In genomic region chr2:25461407-25461806, GRCm38 (mm10) we compare ENCODE assay signal across 9 mouse cellular contexts. TPM values are rescaled to one million over a fixed set of nuclear protein-coding genes. Genes with fewer than 3 reads are reported as not detected.
A peak's percentile ranks its signal among the peaks of the same experiment; 100 is the strongest.
DNase-seq lines count a peak whose midpoint lies in the region; ATAC-seq lines count a peak whose summit lies in the region.
"Had no signal": no experiment of that assay in that cellular context is flagged by ENCODE, and none has a peak within 500 bp of the region (broad histone marks: within the 10 kb centered on the region; RNA-seq: fewer than 3 reads in every experiment).

No protein-coding gene starts in this region.

- peak overlapping the region; percentile 96 for H3K27ac ChIP-seq in lung, embryonic 16.5 days (ENCODE audit: low read length)
- H3K27ac ChIP-seq in forebrain, embryonic 12.5 days, result peak overlapping the region; percentile 96
- H3K27ac ChIP-seq in limb, embryonic 13.5 days, result peak overlapping the region; percentile 82; the same call in 1 of the 2 replicates
- peak overlapping the region; percentile 36; the same call in 1 of the 2 replicates for H3K27ac ChIP-seq in stomach, embryonic 14.5 days (ENCODE audit: low read length)

- peaks cover 27% of the 10 kb centered on the region for H3K4me1 ChIP-seq in lung, embryonic 16.5 days (replicated peaks; ENCODE audit: control insufficient read depth, insufficient read depth, low read length)
- peaks cover 28% of the 10 kb centered on the region for H3K4me1 ChIP-seq in forebrain, embryonic 12.5 days
- H3K4me1 ChIP-seq in limb, embryonic 13.5 days, result peaks cover 28% of the 10 kb centered on the region
- H3K4me1 ChIP-seq in stomach, embryonic 14.5 days (ENCODE audit: control insufficient read depth, insufficient read depth, low read length), result peaks cover 17% of the 10 kb centered on the region

- DNase-seq in lung, postnatal 10 days, result no peak
- DNase-seq in left cerebral cortex, adult 8-10 months (ENCODE audit: low spot score in 2 of 2), result no peak
- no peak for DNase-seq in spleen, postnatal 36 days (ENCODE audit: low spot score in 2 of 2)

- peak overlapping the region; percentile 69 for H3K9ac ChIP-seq in lung, embryonic 16.5 days (ENCODE audit: low read length)
- peak overlapping the region; percentile 77 for H3K9ac ChIP-seq in forebrain, embryonic 12.5 days
- H3K9ac ChIP-seq in limb, embryonic 13.5 days, result peak overlapping the region; percentile 62
- 0 out of 2 replicates have a peak overlapping the region, but pooled peaks have one; percentile 25 for H3K9ac ChIP-seq in stomach, embryonic 14.5 days (replicated peaks; ENCODE audit: low read depth, low read length)

- 19% methylated on average over 3 of the region's 3 CpGs for WGBS in lung, embryonic 16.5 days
- WGBS in forebrain, embryonic 12.5 days, result 33% methylated on average over 3 of the region's 3 CpGs
- WGBS in limb, embryonic 13.5 days, result 29% methylated on average over 3 of the region's 3 CpGs
- 20% methylated on average over 3 of the region's 3 CpGs for WGBS in stomach, embryonic 14.5 days

- no peaks in the 10 kb centered on the region for H3K27me3 ChIP-seq in lung, embryonic 16.5 days (ENCODE audit: control insufficient read depth, insufficient read depth, low read depth, low read length)
- H3K27me3 ChIP-seq in forebrain, embryonic 12.5 days, result no peaks in the 10 kb centered on the region; the same call in 1 of the 2 replicates
- H3K27me3 ChIP-seq in limb, embryonic 13.5 days, result no peaks in the 10 kb centered on the region
- no peaks in the 10 kb centered on the region for H3K27me3 ChIP-seq in stomach, embryonic 14.5 days (ENCODE audit: control insufficient read depth, insufficient read depth, low read length)

- peak overlapping the region; percentile 73 for H3K4me3 ChIP-seq in lung, embryonic 16.5 days (ENCODE audit: low read length)
- peak overlapping the region; percentile 73 for H3K4me3 ChIP-seq in forebrain, embryonic 12.5 days (replicated peaks)
- peak overlapping the region; percentile 75 for H3K4me3 ChIP-seq in limb, embryonic 13.5 days
- H3K4me3 ChIP-seq in stomach, embryonic 14.5 days (ENCODE audit: low read depth, low read length), result peak overlapping the region; percentile 47

- ATAC-seq in lung, embryonic 16.5 days (ENCODE audit: low read depth), result no peak
- no peak for ATAC-seq in forebrain, embryonic 12.5 days (ENCODE audit: low FRiP score)
- ATAC-seq in limb, embryonic 13.5 days (ENCODE audit: low FRiP score, low read depth), result no peak
- no peak for ATAC-seq in stomach, embryonic 14.5 days (ENCODE audit: insufficient number of reproducible peaks, insufficient read depth, low FRiP score, low read depth)

- H3K9me3 ChIP-seq in lung, embryonic 16.5 days (ENCODE audit: control insufficient read depth, low read length), result no peaks in the 10 kb centered on the region
- no peaks in the 10 kb centered on the region for H3K9me3 ChIP-seq in forebrain, embryonic 12.5 days
- H3K9me3 ChIP-seq in limb, embryonic 13.5 days, result no peaks in the 10 kb centered on the region
- no peaks in the 10 kb centered on the region for H3K9me3 ChIP-seq in stomach, embryonic 14.5 days (ENCODE audit: control insufficient read depth, low read depth, low read length)

- no peaks in the 10 kb centered on the region for H3K36me3 ChIP-seq in lung, embryonic 16.5 days (ENCODE audit: control insufficient read depth, insufficient read depth, low read length)
- H3K36me3 ChIP-seq in forebrain, embryonic 12.5 days (replicated peaks), result peaks cover 14% of the 10 kb centered on the region
- H3K36me3 ChIP-seq in limb, embryonic 13.5 days, result peaks cover 15% of the 10 kb centered on the region
- peaks cover 6% of the 10 kb centered on the region for H3K36me3 ChIP-seq in stomach, embryonic 14.5 days (ENCODE audit: control insufficient read depth, insufficient read depth, low read length)

- H3K4me2 ChIP-seq in lung, embryonic 16.5 days (ENCODE audit: low read depth, low read length), result peak overlapping the region; percentile 77
- H3K4me2 ChIP-seq in forebrain, embryonic 12.5 days, result peak overlapping the region; percentile 79
- peak overlapping the region; percentile 87 for H3K4me2 ChIP-seq in limb, embryonic 13.5 days (replicated peaks)
- H3K4me2 ChIP-seq in stomach, embryonic 14.5 days (replicated peaks; ENCODE audit: low read depth, low read length), result peak overlapping the region; percentile 55

RNA-seq across cellular contexts. Expression of gene Paxx, which starts 0.5 kb away (rescaled TPM):
- 37.9 and 44.8 TPM in 2 replicates for polyA plus RNA-seq in lung, embryonic 16.5 days (2015; fragmentation: Nextera tagmentation; extraction: Ambion mirVana)
- 34.5 and 39.1 TPM in 2 replicates for polyA plus RNA-seq in forebrain, embryonic 12.5 days (2016; fragmentation: Nextera tagmentation; extraction: Ambion mirVana)
- polyA plus RNA-seq in limb, embryonic 13.5 days (2015; fragmentation: Nextera tagmentation; extraction: Ambion mirVana), result 35.0 and 37.6 TPM in 2 replicates
- 30.3 and 34.2 TPM in 2 replicates for polyA plus RNA-seq in stomach, embryonic 14.5 days (2014; fragmentation: Nextera tagmentation; extraction: Ambion mirVana)
- 10 to 100 TPM; 67.2 to 88.0 (median 78.1) TPM for total RNA-seq in left cerebral cortex, adult 8-10 months (2022)

RNA-seq across cellular contexts. Expression of gene Clic3, which starts 4.8 kb away (rescaled TPM):
- polyA plus RNA-seq in lung, embryonic 16.5 days (2015; fragmentation: Nextera tagmentation; extraction: Ambion mirVana), result 139 and 180 TPM in 2 replicates
- 1.1 and 2.0 TPM in 2 replicates for polyA plus RNA-seq in forebrain, embryonic 12.5 days (2016; fragmentation: Nextera tagmentation; extraction: Ambion mirVana)
- 2.2 and 2.5 TPM in 2 replicates for polyA plus RNA-seq in limb, embryonic 13.5 days (2015; fragmentation: Nextera tagmentation; extraction: Ambion mirVana)
- polyA plus RNA-seq in stomach, embryonic 14.5 days (2014; fragmentation: Nextera tagmentation; extraction: Ambion mirVana), result 7.2 and 9.0 TPM in 2 replicates
- 1 to 10 TPM in 2 of 4 experiments, not detected in 2; 1.2 to 1.6 TPM for total RNA-seq in left cerebral cortex, adult 8-10 months (2022)
- total RNA-seq: hematopoietic stem cell, adult 5-6 weeks had no signal

RNA-seq across cellular contexts. Expression of gene Ptgds, which starts 8.4 kb away (rescaled TPM):
- polyA plus RNA-seq in lung, embryonic 16.5 days (2015; fragmentation: Nextera tagmentation; extraction: Ambion mirVana), result 10.7 and 16.5 TPM in 2 replicates
- polyA plus RNA-seq in forebrain, embryonic 12.5 days (2016; fragmentation: Nextera tagmentation; extraction: Ambion mirVana), result 0.69 and 1.3 TPM in 2 replicates
- 0.80 and 2.5 TPM in 2 replicates for polyA plus RNA-seq in limb, embryonic 13.5 days (2015; fragmentation: Nextera tagmentation; extraction: Ambion mirVana)
- polyA plus RNA-seq in stomach, embryonic 14.5 days (2014; fragmentation: Nextera tagmentation; extraction: Ambion mirVana), result 5.3 and 6.4 TPM in 2 replicates
- 1,000 to 10,000 TPM; 1,862 to 2,386 (median 2,226) TPM for total RNA-seq in left cerebral cortex, adult 8-10 months (2022)

RNA-seq across cellular contexts. Expression of gene Lcn12, which starts 32.3 kb away (rescaled TPM):
- not detected in 2 replicates for polyA plus RNA-seq in lung, embryonic 16.5 days (2015; fragmentation: Nextera tagmentation; extraction: Ambion mirVana)
- polyA plus RNA-seq in forebrain, embryonic 12.5 days (2016; fragmentation: Nextera tagmentation; extraction: Ambion mirVana), result not detected in 2 replicates
- polyA plus RNA-seq in limb, embryonic 13.5 days (2015; fragmentation: Nextera tagmentation; extraction: Ambion mirVana), result not detected in 2 replicates
- not detected in 2 replicates for polyA plus RNA-seq in stomach, embryonic 14.5 days (2014; fragmentation: Nextera tagmentation; extraction: Ambion mirVana)
- not detected for total RNA-seq in left cerebral cortex, adult 8-10 months (2022)
- total RNA-seq: adrenal gland, postnatal 4 days; hematopoietic stem cell, adult 5-6 weeks had no signal

RNA-seq across cellular contexts. Expression of gene Abca2, which starts 32.9 kb away (rescaled TPM):
- polyA plus RNA-seq in lung, embryonic 16.5 days (2015; fragmentation: Nextera tagmentation; extraction: Ambion mirVana), result 4.9 and 5.4 TPM in 2 replicates
- polyA plus RNA-seq in forebrain, embryonic 12.5 days (2016; fragmentation: Nextera tagmentation; extraction: Ambion mirVana), result 10.9 and 12.5 TPM in 2 replicates
- polyA plus RNA-seq in limb, embryonic 13.5 days (2015; fragmentation: Nextera tagmentation; extraction: Ambion mirVana), result 3.3 and 3.8 TPM in 2 replicates
- polyA plus RNA-seq in stomach, embryonic 14.5 days (2014; fragmentation: Nextera tagmentation; extraction: Ambion mirVana), result 5.4 and 6.4 TPM in 2 replicates
- total RNA-seq in left cerebral cortex, adult 8-10 months (2022), result 100 to 1,000 TPM; 176 to 185 (median 183) TPM

Comparison
In these comparisons a context has a peak if more than half of its experiments do, and no peak if none do; other contexts are left out.
1. H3K27ac ChIP-seq: peak in every context shown above with its lines; median percentile 96 in lung, embryonic 16.5 days; 96 in forebrain, embryonic 12.5 days; 82 in limb, embryonic 13.5 days; 36 in stomach, embryonic 14.5 days.
2. H3K9ac ChIP-seq: peak in every context shown above with its lines; median percentile 77 in forebrain, embryonic 12.5 days; 69 in lung, embryonic 16.5 days; 62 in limb, embryonic 13.5 days; 25 in stomach, embryonic 14.5 days.
3. RNA of gene Clic3, which starts 4.8 kb away (polyA plus RNA-seq): 139 to 180 TPM in lung, embryonic 16.5 days; 7.2 to 9.0 TPM in stomach, embryonic 14.5 days, 2.2 to 2.5 TPM in limb, embryonic 13.5 days and 1.1 to 2.0 TPM in forebrain, embryonic 12.5 days; every median in the first group is over 10 times any median in the second.
4. Peak in every context shown above with its lines, with median percentiles within 50 percentile points of each other: H3K4me2 ChIP-seq and H3K4me3 ChIP-seq.